Mouse (Mus musculus) neural tube, embryonic 14.5 days (tissue): ENCODE results near the gene Prtg. TPM values are rescaled to one million over a fixed set of nuclear protein-coding genes. Genes with fewer than 3 reads are reported as not detected.

Experiments
- ATAC-seq: fragments of 200-750 bp; cut with Nextera tagmentation; 2 replicates; pipeline ENCODE4 v1.8.0; 2017; ENCODE audit warnings: low read depth, mild to moderate bottlenecking, moderate TSS enrichment, moderate library complexity
- H3K27ac ChIP-seq: fragments of 300-500 bp; sonication (generic); 2 replicates; pipeline ENCODE4 v1.5.1; 2014; ENCODE audit warnings: low read depth, mild to moderate bottlenecking, control low read depth, low read length, moderate library complexity, mixed read lengths
- H3K27me3 ChIP-seq: fragments of 300-500 bp; sonication (generic); 2 replicates; pipeline ENCODE4 v1.6.1; 2014; ENCODE audit warnings: low read length; ENCODE audit not compliant: control insufficient read depth, insufficient read depth
- H3K36me3 ChIP-seq: fragments of 300-500 bp; sonication (generic); 2 replicates; pipeline ENCODE4 v1.6.1; 2014; ENCODE audit warnings: low read length, mixed read lengths; ENCODE audit not compliant: control insufficient read depth, insufficient read depth
- H3K4me1 ChIP-seq: fragments of 300-500 bp; sonication (generic); 2 replicates; pipeline ENCODE4 v1.6.1; 2014; ENCODE audit warnings: low read length; ENCODE audit not compliant: control insufficient read depth, insufficient read depth
- H3K4me2 ChIP-seq: fragments of 300-500 bp; sonication (generic); 2 replicates; pipeline ENCODE4 v1.6.1; 2014; ENCODE audit warnings: mild to moderate bottlenecking, low read depth, low read length, control low read depth
- H3K4me3 ChIP-seq: fragments of 300-500 bp; sonication (generic); 2 replicates; pipeline ENCODE4 v1.5.1; 2014; ENCODE audit warnings: low read depth, low read length, control low read depth, mixed read lengths
- H3K9ac ChIP-seq: fragments of 300-500 bp; sonication (generic); replicated peaks from 2 replicates; pipeline ENCODE4 v1.6.1; 2014; ENCODE audit warnings: low read depth, mild to moderate bottlenecking, control low read depth, low read length, mixed read lengths
- H3K9me3 ChIP-seq: fragments of 300-500 bp; sonication (generic); 2 replicates; pipeline ENCODE4 v1.6.1; 2016; ENCODE audit warnings: low read length; ENCODE audit not compliant: control insufficient read depth
- WGBS: fragments of 180-500 bp; shearing (Covaris S2); extraction: QIAGEN DNeasy Blood & Tissue Kit; methylation state at CpG from one replicate; pipeline ENCODE4 v1.1.7; 2014; 5-methylcytosine and 5-hydroxymethylcytosine counted together
- polyA plus RNA-seq: library from polyadenylated mRNA; unstranded; fragments of >200 nt; fragmentation: Nextera tagmentation; extraction: Ambion mirVana; gene quantifications from 2 replicates; pipeline ENCODE4 v1.2.1, GENCODE M21; 2014

Gene Prtg
- polyA plus RNA-seq, 1 experiment from 2014 or later, result 0.43 TPM

GRCm38 (mm10) chr9:72781466-72781865 lies 25.2 kb upstream of the Prtg start:
- Histone ChIP-seq H3K27ac (no peak overlapping the region), H3K4me2 (no peak overlapping the region)
- 62% methylated on average over 4 of the region's 4 CpGs for WGBS

GRCm38 (mm10) chr9:72782121-72782520 lies 24.6 kb upstream of the Prtg start:
- WGBS, result 67% methylated on average over 8 of the region's 8 CpGs
- H3K4me1 ChIP-seq, result 0 out of 2 replicates have a peak, but pooled peaks cover 5% of the 10 kb centered on the region
- no peaks in the 10 kb centered on the region for H3K27me3 ChIP-seq
- H3K9ac ChIP-seq, result no peak overlapping the region
- no peak overlapping the region for H3K4me3 ChIP-seq
- ATAC-seq, result no peak
- H3K36me3 ChIP-seq, result no peaks in the 10 kb centered on the region
- no peak overlapping the region for H3K27ac ChIP-seq
- no peak overlapping the region for H3K4me2 ChIP-seq
- no peaks in the 10 kb centered on the region for H3K9me3 ChIP-seq

More at GRCm38 (mm10) chr9:72781466-72781865, 25.2 kb upstream of the Prtg start:
- ATAC-seq, result no peak
- Histone ChIP-seq H3K9me3 (no peaks in the 10 kb centered on the region), H3K27me3 (no peaks in the 10 kb centered on the region), H3K4me1 (0 out of 2 replicates have a peak, but pooled peaks cover 5% of the 10 kb centered on the region), H3K9ac (no peak overlapping the region), H3K36me3 (no peaks in the 10 kb centered on the region), H3K4me3 (no peak overlapping the region)

GRCm38 (mm10) chr9:72787732-72788131 lies 18.9 kb upstream of the Prtg start:
- ATAC-seq, result no peak
- no peaks in the 10 kb centered on the region for H3K4me1 ChIP-seq
- H3K9me3 ChIP-seq, result no peaks in the 10 kb centered on the region
- no peak overlapping the region for H3K9ac ChIP-seq
- H3K36me3 ChIP-seq, result no peaks in the 10 kb centered on the region
- no peak overlapping the region for H3K4me2 ChIP-seq
- 86% methylated on average over 1 of the region's 1 CpGs for WGBS
- no peak overlapping the region for H3K27ac ChIP-seq
- H3K4me3 ChIP-seq, result no peak overlapping the region
- H3K27me3 ChIP-seq, result no peaks in the 10 kb centered on the region

- Histone ChIP-seq H3K4me2 (no peak overlapping the region), H3K4me3 (no peak overlapping the region), H3K36me3 (no peaks in the 10 kb centered on the region), H3K27me3 (no peaks in the 10 kb centered on the region), H3K4me1 (no peaks in the 10 kb centered on the region), H3K9me3 (no peaks in the 10 kb centered on the region), H3K27ac (no peak overlapping the region), H3K9ac (no peak overlapping the region)
- no peak for ATAC-seq
- WGBS, result 55% methylated on average over 14 of the region's 14 CpGs
Measured at GRCm38 (mm10) chr9:72790530-72791212, 16.0 kb upstream of the Prtg start.

GRCm38 (mm10) chr9:72791213-72791582 lies 15.5 kb upstream of the Prtg start:
- WGBS, result 52% methylated on average over 10 of the region's 10 CpGs
- no peak overlapping the region for H3K4me3 ChIP-seq
- H3K27ac ChIP-seq, result no peak overlapping the region
- no peak for ATAC-seq
- no peaks in the 10 kb centered on the region for H3K36me3 ChIP-seq
- no peak overlapping the region for H3K4me2 ChIP-seq
- no peaks in the 10 kb centered on the region for H3K9me3 ChIP-seq
- H3K4me1 ChIP-seq, result no peaks in the 10 kb centered on the region
- no peaks in the 10 kb centered on the region for H3K27me3 ChIP-seq
- no peak overlapping the region for H3K9ac ChIP-seq

- Histone ChIP-seq H3K4me3 (no peak overlapping the region), H3K36me3 (no peaks in the 10 kb centered on the region), H3K9me3 (no peaks in the 10 kb centered on the region), H3K4me2 (no peak overlapping the region; the same call in 1 of the 2 replicates), H3K9ac (no peak overlapping the region), H3K4me1 (no peaks in the 10 kb centered on the region), H3K27ac (no peak overlapping the region), H3K27me3 (no peaks in the 10 kb centered on the region)
- WGBS, result 18% methylated on average over 6 of the region's 6 CpGs
- no peak for ATAC-seq
Measured at GRCm38 (mm10) chr9:72791681-72792080, 15.0 kb upstream of the Prtg start.

GRCm38 (mm10) chr9:72795243-72795642 lies 11.4 kb upstream of the Prtg start:
- H3K27me3 ChIP-seq, result no peaks in the 10 kb centered on the region
- no peak for ATAC-seq
- H3K4me2 ChIP-seq, result no peak overlapping the region
- no peaks in the 10 kb centered on the region for H3K9me3 ChIP-seq
- WGBS, result 84% methylated on average over 3 of the region's 3 CpGs
- no peaks in the 10 kb centered on the region for H3K36me3 ChIP-seq
- H3K27ac ChIP-seq, result no peak overlapping the region
- H3K9ac ChIP-seq, result no peak overlapping the region
- H3K4me1 ChIP-seq, result no peaks in the 10 kb centered on the region
- H3K4me3 ChIP-seq, result no peak overlapping the region

GRCm38 (mm10) chr9:72797136-72797621 lies 9.5 kb upstream of the Prtg start:
- WGBS, result 50% methylated on average over 9 of the region's 9 CpGs
- Histone ChIP-seq H3K4me1 (no peaks in the 10 kb centered on the region), H3K9ac (no peak overlapping the region), H3K4me2 (no peak overlapping the region), H3K36me3 (no peaks in the 10 kb centered on the region), H3K4me3 (no peak overlapping the region), H3K9me3 (no peaks in the 10 kb centered on the region), H3K27ac (no peak overlapping the region), H3K27me3 (no peaks in the 10 kb centered on the region)
- ATAC-seq, result no peak

GRCm38 (mm10) chr9:72803280-72803679 lies 3.4 kb upstream of the Prtg start:
- no peaks in the 10 kb centered on the region for H3K36me3 ChIP-seq

More at GRCm38 (mm10) chr9:72803280-72803679, 3.4 kb upstream of the Prtg start:
- ATAC-seq, result no peak
- H3K4me1 ChIP-seq, result no peaks in the 10 kb centered on the region
- H3K4me3 ChIP-seq, result no peak overlapping the region
- no peak overlapping the region for H3K27ac ChIP-seq
- no peaks in the 10 kb centered on the region for H3K9me3 ChIP-seq
- no peak overlapping the region for H3K4me2 ChIP-seq
- no peak overlapping the region for H3K9ac ChIP-seq
- peaks cover 3% of the 10 kb centered on the region; the same call in 1 of the 2 replicates for H3K27me3 ChIP-seq
- 28% methylated on average over 4 of the region's 4 CpGs for WGBS
